Mouse (Mus musculus): Measurements from ENCODE around the gene Ncstn. TPM values are rescaled to one million over a fixed set of nuclear protein-coding genes. Genes with fewer than 3 reads are reported as not detected.
A peak's percentile ranks its signal among the peaks of the same experiment; 100 is the strongest.

Gene Ncstn
- total RNA-seq (2015): 81.2 and 87.8 TPM in 2 replicates
- total RNA-seq (2017): 39.8 and 45.5 TPM in 2 replicates

DNA sequence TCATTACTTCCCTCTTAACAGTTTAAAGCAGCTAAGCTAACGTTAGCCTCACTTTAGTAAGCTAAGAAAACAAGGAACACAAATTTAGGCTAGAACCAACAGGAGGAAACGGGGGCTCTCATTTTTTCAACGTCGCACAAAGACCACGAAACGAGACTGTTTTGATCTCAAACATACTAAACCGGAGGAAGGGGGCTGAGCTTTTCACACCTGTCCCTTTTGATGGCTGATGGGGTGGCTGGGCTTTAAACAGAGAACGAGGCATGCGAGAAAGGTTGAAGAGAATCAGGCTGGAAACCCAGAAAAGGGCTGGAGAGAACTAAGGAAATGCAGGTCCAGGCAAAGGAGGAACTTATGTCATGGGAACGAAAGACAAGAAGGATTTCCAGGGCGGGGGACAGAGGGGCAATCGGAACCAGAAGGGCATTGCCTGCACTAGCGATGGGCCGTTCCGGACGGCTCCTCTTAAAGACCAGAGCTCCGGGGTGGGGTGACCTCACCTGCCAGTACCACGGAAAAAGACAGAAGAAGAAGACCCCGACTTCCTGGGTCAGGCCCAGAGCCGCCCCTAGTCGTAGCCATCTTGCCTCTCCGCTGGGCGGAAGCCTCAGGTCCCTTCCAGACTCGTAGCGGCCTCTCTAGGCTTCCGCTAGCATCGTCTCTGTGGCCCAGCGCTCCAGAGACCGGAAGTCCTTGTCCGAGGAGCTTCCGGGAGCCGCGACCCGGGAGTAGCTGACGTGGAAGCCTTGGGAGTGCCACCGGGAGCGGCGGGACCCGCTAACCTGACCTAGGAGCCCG is at the start of gene Ncstn, which contains the start of gene Copa:
TSS of gene Ncstn (minus strand) at position 695 of the 798 bp plus-strand sequence.
TSS of gene Copa (plus strand) at position 429 of the 798 bp plus-strand sequence.
- peak; percentile 98 for ATAC-seq (ENCODE audit: poor library complexity, severe bottlenecking)

DNA sequence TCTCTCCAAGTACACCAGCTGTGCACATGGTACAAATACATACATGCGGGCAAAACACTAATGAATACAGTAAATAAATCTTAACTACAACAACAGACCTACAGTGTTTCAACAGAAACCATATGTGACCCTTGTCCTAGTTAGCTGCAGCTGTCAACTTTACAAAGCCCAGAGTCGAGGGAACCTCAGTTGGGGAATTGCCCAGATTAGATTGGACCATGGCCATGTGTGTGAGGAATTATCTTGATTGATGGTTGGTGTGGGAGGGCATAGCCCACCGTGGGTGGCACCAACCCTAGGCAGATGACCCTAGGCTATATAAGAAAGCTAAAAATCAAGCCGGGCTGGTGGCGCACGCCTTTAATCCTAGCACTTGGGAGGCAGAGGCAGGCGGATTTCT is 49.7 kb upstream of the Ncstn start:
- ATAC-seq (ENCODE audit: poor library complexity, severe bottlenecking): no peak

- no peak for ATAC-seq (ENCODE audit: poor library complexity, severe bottlenecking)
Measured at GRCm38 (mm10) chr1:172129780-172130179, 47.2 kb upstream of the Ncstn start.

DNA sequence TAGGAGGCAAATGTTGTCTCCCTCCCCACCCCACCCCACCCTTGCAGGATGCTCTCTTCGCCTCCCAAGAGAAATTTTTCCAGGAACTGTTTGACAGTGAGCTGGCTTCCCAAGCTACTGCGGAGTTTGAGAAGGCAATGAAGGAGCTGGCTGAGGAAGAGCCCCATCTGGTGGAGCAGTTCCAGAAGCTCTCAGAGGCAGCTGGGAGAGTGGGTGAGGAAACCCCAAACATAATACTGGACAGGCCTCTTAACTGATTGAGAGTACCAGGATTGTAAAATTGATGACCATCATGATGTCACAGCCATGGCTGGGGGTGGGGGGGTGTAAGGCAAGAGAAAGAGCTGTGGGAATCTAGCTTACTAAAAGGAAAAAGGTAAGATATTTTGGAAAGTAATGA is 46.5 kb upstream of the Ncstn start:
- no peak for ATAC-seq (ENCODE audit: poor library complexity, severe bottlenecking)

- no peak for ATAC-seq (ENCODE audit: poor library complexity, severe bottlenecking)
Measured at GRCm38 (mm10) chr1:172128563-172128962, 46.0 kb upstream of the Ncstn start.

- no peak for ATAC-seq (ENCODE audit: poor library complexity, severe bottlenecking)
Measured at GRCm38 (mm10) chr1:172127487-172127886, 44.9 kb upstream of the Ncstn start.

DNA sequence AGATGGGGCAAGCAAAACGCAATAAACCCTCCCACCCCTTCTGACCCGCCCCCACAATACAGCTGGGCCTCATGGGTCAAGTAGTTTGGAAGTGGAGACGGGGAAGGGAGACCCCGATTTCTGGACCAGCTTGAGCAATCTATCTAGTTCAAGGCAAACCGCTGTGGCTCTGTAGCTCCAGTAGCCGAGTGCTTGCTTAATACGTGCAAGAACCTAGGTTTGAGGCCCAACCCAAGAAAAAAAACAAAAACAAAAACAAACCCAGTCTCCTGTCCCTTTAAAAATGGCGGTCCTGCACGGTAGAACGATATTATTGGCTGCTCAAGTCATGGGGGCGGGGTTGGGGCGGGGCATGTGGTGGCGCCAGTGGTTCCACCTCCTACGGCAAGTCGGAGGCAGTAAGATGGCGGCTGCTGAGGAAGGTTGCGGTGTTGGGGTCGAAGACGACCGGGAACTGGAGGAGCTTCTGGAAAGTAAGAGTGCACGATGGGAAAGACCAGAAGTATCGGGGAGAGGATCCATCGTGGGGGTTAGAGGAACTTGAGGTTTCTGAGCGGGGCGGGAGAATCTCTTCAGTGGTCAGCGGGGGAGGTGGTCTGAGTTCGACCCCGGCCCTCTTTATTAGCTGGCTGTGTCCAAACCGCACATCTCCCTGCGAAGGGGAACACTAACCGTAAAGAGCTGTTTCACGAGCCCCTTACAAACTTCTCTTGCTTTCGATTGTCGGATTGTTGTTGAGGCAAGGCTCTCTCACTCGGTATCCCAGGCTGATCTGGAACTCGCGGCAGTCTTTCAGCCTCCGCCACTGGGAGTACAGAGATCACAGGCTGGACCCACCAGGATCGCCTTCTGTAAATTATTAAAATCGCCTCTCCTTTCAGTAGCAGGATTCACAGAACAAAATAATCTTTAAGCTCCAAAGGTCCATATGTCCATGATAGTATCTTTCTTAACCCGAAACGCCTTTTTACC is 44.1 kb upstream of the Ncstn start, which contains the start of gene Pex19:
TSS of gene Pex19 (plus strand) at position 380 of the 972 bp plus-strand sequence.
- peak; percentile 99 for ATAC-seq (ENCODE audit: poor library complexity, severe bottlenecking)

GRCm38 (mm10) chr1:172124572-172124971 is 42.0 kb upstream of the Ncstn start:
- no peak for ATAC-seq (ENCODE audit: poor library complexity, severe bottlenecking)

GRCm38 (mm10) chr1:172122671-172123070 is 40.1 kb upstream of the Ncstn start:
- no peak for ATAC-seq (ENCODE audit: poor library complexity, severe bottlenecking)

DNA sequence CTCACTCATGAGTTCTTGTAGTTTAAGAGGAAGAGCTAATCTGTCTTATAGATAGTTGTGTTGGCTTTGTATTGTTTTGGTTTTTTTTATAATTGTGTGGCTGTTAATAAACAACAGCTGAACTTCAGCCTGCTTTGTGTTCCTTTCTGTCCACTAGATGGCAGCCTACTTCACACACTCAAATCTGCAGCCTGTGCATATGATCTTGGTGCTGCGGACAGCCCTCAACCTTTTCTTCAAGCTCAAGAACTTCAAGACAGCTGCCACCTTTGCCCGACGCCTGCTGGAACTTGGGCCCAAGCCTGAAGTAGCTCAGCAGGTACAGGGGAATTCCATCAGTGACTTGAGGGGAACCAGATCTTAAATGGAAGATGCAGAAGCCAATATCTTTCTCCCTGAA is 37.1 kb upstream of the Ncstn start:
- ATAC-seq (ENCODE audit: poor library complexity, severe bottlenecking): peak; percentile 66

DNA sequence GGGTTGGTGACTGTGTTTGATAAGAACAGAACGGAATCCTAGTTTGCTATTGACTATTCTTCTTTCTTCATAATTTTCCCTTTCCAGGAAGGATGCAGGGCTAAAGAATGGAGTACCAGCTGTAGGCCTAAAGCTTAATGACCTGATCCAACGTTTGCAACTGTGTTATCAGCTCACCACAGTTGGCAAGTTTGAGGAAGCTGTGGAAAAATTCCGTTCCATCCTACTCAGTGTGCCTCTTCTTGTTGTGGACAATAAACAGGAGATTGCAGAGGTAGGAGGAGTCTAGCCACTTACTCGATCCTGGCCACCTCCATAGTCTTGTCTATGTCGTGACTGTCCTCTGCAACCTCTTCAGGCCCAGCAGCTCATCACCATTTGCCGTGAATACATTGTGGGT is 36.5 kb upstream of the Ncstn start:
- no peak for ATAC-seq (ENCODE audit: poor library complexity, severe bottlenecking)

GRCm38 (mm10) chr1:172116948-172117347 is 34.4 kb upstream of the Ncstn start:
- no peak for ATAC-seq (ENCODE audit: poor library complexity, severe bottlenecking)

- no peak for ATAC-seq (ENCODE audit: poor library complexity, severe bottlenecking)
Measured at GRCm38 (mm10) chr1:172107777-172108477, 25.3 kb upstream of the Ncstn start.

DNA sequence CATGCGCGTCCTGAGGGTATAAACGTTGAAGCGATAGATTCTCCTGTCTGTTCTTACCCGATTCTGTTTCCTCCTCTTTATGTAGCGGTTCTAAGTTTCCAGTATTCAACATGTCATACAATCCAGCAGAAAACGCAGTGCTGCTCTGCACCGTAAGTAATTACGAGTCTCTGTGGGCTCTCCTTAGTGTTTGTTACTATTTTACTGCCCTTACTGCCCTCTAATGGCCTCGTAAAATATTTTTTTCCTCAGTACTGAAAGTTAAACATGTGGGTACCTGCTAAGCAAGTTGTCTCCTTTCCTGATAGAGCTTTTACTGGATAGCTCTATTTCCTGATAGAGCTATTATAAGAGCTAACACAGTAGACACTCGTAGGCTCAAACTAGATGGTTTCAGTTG is 22.5 kb upstream of the Ncstn start:
- no peak for ATAC-seq (ENCODE audit: poor library complexity, severe bottlenecking)

- ATAC-seq (ENCODE audit: poor library complexity, severe bottlenecking): no peak
Measured at GRCm38 (mm10) chr1:172103619-172104018, 21.0 kb upstream of the Ncstn start.

DNA sequence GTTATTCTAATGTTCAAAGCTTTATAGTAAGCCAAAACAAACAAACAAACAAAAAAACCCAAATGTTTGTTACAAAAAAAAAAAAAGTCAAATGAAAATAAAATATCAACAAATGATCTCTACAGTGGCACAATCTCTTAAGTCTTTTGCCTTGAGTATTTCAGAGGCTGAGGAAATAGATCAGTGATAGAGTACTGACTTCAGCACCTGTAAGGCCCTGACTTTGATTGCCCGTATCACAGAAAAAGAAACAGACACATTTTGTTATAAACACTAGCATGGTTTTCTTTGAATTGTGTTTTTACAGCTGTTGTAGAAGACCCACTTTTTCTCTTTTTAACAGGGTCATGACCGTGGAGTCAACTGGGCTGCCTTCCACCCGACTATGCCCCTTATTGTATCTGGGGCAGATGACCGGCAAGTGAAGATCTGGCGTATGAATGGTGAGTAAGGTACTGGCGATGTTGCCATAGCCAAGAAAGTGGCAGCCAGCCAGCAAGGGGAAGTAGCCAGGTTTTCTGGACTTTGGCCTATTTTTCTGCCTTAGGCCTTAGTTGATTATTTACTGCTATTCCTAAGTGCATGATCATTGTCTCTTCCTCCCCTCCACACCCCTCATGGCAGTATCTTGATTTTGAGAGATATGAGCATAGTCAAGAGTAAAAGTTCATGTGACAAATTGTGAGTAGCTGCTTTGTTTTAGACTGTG is 16.9 kb upstream of the Ncstn start:
- no peak for ATAC-seq (ENCODE audit: poor library complexity, severe bottlenecking)

DNA sequence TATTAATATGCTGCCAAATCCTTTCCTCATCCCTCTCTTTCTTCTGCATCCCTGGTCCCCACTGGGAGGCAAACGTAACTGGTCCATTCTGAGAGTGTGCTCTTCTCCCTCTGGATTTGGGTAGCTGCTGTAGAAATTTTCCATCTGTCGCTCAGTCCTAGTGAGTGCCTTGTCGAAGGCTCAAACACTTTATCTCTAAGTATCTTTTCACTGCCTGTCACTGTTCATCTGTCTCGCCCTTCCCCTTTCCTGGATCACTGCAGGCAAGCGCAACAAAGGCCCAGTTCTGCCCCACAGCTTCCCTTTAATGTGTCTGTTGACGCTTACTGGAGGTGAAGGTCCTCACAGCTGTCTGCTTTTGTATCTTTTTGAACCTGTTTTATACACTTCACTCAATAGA is 12.6 kb upstream of the Ncstn start:
- peak; percentile 57; the same call in 1 of the 2 replicates for ATAC-seq (ENCODE audit: poor library complexity, severe bottlenecking)

- no peak for ATAC-seq (ENCODE audit: poor library complexity, severe bottlenecking)
Measured at GRCm38 (mm10) chr1:172094295-172094694, 11.7 kb upstream of the Ncstn start.

DNA sequence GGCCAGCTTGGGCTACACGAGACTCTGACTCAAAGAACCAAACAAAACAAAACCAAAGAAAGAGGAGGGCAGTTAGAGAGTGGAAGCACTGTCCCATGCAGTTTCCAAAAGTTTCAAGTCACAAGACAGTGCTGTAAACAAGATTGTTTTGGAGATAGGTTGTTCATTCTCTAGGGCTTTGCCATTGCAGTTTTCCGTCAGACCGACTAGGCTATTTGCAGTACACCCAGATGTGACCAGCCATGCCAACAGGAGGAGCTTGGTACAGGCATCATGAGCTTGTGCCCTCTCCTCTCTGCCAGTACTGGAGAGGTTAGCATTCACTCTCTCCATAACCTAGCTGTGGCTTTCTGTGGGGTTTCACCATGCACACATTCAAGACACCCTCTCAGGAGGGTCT is 10.9 kb upstream of the Ncstn start:
- ATAC-seq (ENCODE audit: poor library complexity, severe bottlenecking): no peak

DNA sequence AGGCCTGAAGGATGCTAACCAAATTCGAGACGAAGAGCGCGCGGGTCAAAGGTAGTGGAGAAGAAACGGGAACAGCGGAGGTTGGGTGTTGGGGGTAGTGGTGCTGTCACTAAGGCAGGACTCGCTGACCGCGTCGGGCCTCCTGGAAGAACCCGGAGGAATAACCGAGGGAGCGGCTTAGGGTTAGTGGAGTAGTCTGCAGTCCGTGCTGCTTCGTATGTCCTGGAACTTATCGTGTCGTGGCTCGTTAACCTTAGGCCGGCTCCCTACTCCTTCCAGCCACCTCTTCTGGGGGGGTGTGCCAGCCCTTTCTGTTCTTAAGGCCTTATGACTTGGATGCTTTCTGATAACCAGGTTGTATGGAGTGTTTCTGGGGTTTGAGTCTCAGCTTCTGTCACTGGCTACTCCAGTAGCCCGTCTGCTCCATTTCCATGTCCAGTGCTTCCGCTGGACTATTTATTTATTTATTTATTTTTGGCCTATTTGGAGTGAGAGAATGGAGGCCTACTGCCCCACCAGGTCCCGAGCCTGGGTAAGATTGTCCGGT is 377 bp upstream of the Ncstn start:
- peak; percentile 64 for ATAC-seq (ENCODE audit: poor library complexity, severe bottlenecking)

All from megakaryocyte, adult 5-6 weeks (primary cell).